Comparison of ENCODE assay signal across 16 mouse cellular contexts in the genomic region with DNA sequence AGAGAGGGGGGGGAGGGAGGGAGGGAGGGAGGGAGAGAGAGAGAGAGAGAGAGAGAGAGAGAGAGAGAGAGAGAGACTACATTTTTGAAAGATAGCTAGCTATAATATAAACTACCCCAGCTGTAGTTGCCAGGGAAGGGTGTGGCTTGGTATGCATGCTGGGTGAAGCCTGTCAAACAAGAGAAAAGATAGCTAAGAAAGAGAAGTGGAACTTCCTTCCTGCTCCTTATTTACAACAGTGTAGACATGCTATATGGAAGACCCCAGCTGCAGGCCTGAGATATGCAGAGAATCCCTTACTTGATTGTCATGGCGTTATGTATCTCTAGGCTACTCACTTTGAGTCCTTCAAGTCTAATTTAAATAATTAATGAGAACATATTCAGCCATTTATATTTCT.
"Had no signal": no experiment of that assay in that cellular context is flagged by ENCODE, and none has a peak within 500 bp of the region (broad histone marks: within the 10 kb centered on the region; RNA-seq: fewer than 3 reads in every experiment).

No protein-coding gene starts in this region.

- H3K4me2 ChIP-seq: neural tube, embryonic 13.5 days; neural tube, embryonic 15.5 days; stomach, embryonic 15.5 days had no signal

- H3K9me3 ChIP-seq: neural tube, embryonic 13.5 days; neural tube, embryonic 15.5 days; stomach, embryonic 15.5 days had no signal

- H3K9ac ChIP-seq: neural tube, embryonic 13.5 days; neural tube, embryonic 15.5 days; stomach, embryonic 15.5 days had no signal

- H3K36me3 ChIP-seq: neural tube, embryonic 13.5 days; neural tube, embryonic 15.5 days; stomach, embryonic 15.5 days had no signal

- H3K4me1 ChIP-seq: neural tube, embryonic 15.5 days; stomach, embryonic 15.5 days had no signal

- H3K27me3 ChIP-seq: neural tube, embryonic 13.5 days; neural tube, embryonic 15.5 days; stomach, embryonic 15.5 days had no signal

- H3K27ac ChIP-seq: neural tube, embryonic 13.5 days; neural tube, embryonic 15.5 days; stomach, embryonic 15.5 days; stomach, postnatal 0 days had no signal

- H3K4me3 ChIP-seq: neural tube, embryonic 13.5 days; neural tube, embryonic 15.5 days; stomach, embryonic 15.5 days had no signal

- DNase-seq: retina, postnatal 1 day; right cerebral cortex, adult 18-20 months; right cerebral cortex, postnatal 14 days; right cerebral cortex, postnatal 25 days; right cerebral cortex, postnatal 4 days; spleen, adult 18-20 months; thymus, adult 18-20 months; thymus, adult 2 months; thymus, postnatal 14 days; thymus, postnatal 25 days; thymus, postnatal 36 days; thymus, postnatal 4 days had no signal
